Mouse (Mus musculus) CH12.LX (cell line): ENCODE results near the gene Ptprm. TPM values are rescaled to one million over a fixed set of nuclear protein-coding genes. Genes with fewer than 3 reads are reported as not detected.

ENCODE experiments used
- DNase-seq: peaks from one replicate; pipeline ENCODE4 v3.0.0-alpha.2; 2013; ENCODE audit errors: extremely low read depth
- H3K27ac ChIP-seq: 2 replicates; pipeline ENCODE4 v1.5.1; 2012; ENCODE audit warnings: low read depth, mild to moderate bottlenecking, control low read depth, moderate library complexity; ENCODE audit not compliant: insufficient read depth
- H3K27me3 ChIP-seq: replicated peaks from 2 replicates; pipeline ENCODE3; 2012; ENCODE audit warnings: inconsistent platforms
- H3K36me3 ChIP-seq, 2 experiments: replicated peaks in 1 of 2; 2 replicates each; pipeline versions ENCODE3 to v1.6.1; 2012; ENCODE audit warnings: inconsistent platforms in 1 of 2, low read length in 1 of 2, mild to moderate bottlenecking in 1 of 2, mixed read lengths in 1 of 2, moderate library complexity in 1 of 2; ENCODE audit not compliant: control insufficient read depth in 1 of 2, insufficient read depth in 1 of 2
- H3K4me1 ChIP-seq, 2 experiments: 2 replicates each; pipeline ENCODE4 v1.6.1; 2012; ENCODE audit warnings: inconsistent platforms in 1 of 2, moderate library complexity in 1 of 2; ENCODE audit not compliant: insufficient read depth in 2 of 2, control insufficient read depth in 1 of 2
- H3K4me2 ChIP-seq: 2 replicates; pipeline ENCODE4 v1.6.1; 2012; ENCODE audit warnings: low read depth, mild to moderate bottlenecking, control low read depth; ENCODE audit not compliant: poor library complexity, insufficient read depth, severe bottlenecking
- H3K4me3 ChIP-seq, 3 experiments: fragments of 150-350 bp in 1 of 3; sonication (generic) in 1 of 3; replicated peaks in 1 of 3; 2 replicates each; pipeline versions ENCODE3 to v1.5.1; 2011 to 2012; ENCODE audit warnings: low read depth in 2 of 3, low read length in 2 of 3, mild to moderate bottlenecking in 2 of 3, moderate library complexity in 2 of 3, control low read depth in 1 of 3, improper control_type of control experiment in 1 of 3, inconsistent platforms in 1 of 3, mixed read lengths in 1 of 3; ENCODE audit not compliant: poor library complexity in 1 of 3
- H3K79me2 ChIP-seq: replicated peaks from 2 replicates; pipeline ENCODE4 v1.6.1; 2012; ENCODE audit warnings: mild to moderate bottlenecking, moderate library complexity; ENCODE audit not compliant: control insufficient read depth, poor library complexity, insufficient read depth, severe bottlenecking; ENCODE audit errors: extremely low read depth
- H3K9ac ChIP-seq: 2 replicates; pipeline ENCODE4 v1.6.1; 2012; ENCODE audit warnings: low read depth, mild to moderate bottlenecking, control low read depth, moderate library complexity; ENCODE audit not compliant: insufficient read depth
- H3K9me3 ChIP-seq: replicated peaks from 2 replicates; pipeline ENCODE3; 2012; ENCODE audit warnings: low read length, inconsistent platforms, mixed read lengths
- BHLHE40 ChIP-seq: IDR thresholded peaks from 2 replicates; pipeline ENCODE4 v1.6.1; 2011; ENCODE audit warnings: mild to moderate bottlenecking, low read depth, low read length, improper control_type of control experiment
- CHD1 ChIP-seq: IDR thresholded peaks from 2 replicates; pipeline ENCODE4 v1.6.1; 2012; ENCODE audit warnings: low read depth, low read length, improper control_type of control experiment, inconsistent platforms
- CHD2 ChIP-seq: IDR thresholded peaks from 2 replicates; pipeline ENCODE4 v1.6.1; 2011; ENCODE audit warnings: low read length, improper control_type of control experiment
- CTCF ChIP-seq, 2 experiments: IDR thresholded peaks in 1 of 2; conservative IDR thresholded peaks in 1 of 2; 2 replicates each; pipeline ENCODE4 v1.5.1; 2011 to 2012; ENCODE audit warnings: low read depth in 2 of 2, low read length in 2 of 2, improper control_type of control experiment in 1 of 2, inconsistent platforms in 1 of 2, mild to moderate bottlenecking in 1 of 2, moderate library complexity in 1 of 2
- E2F4 ChIP-seq: IDR thresholded peaks from 2 replicates; pipeline ENCODE4 v1.6.1; 2011; ENCODE audit warnings: low read depth, low read length, improper control_type of control experiment; ENCODE audit not compliant: insufficient replicate concordance
- EP300 ChIP-seq: IDR thresholded peaks from 2 replicates; pipeline ENCODE4 v1.6.1; 2011; ENCODE audit warnings: low read length, improper control_type of control experiment
- ETS1 ChIP-seq: conservative IDR thresholded peaks from 2 replicates; pipeline ENCODE4 v1.6.1; 2012; ENCODE audit warnings: low read depth, mild to moderate bottlenecking, inconsistent platforms, low read length, improper control_type of control experiment, moderate library complexity
- HCFC1 ChIP-seq: IDR thresholded peaks from 2 replicates; pipeline ENCODE4 v1.6.1; 2012; ENCODE audit warnings: low read depth, mild to moderate bottlenecking, inconsistent platforms, low read length, improper control_type of control experiment
- IRF4 ChIP-seq: IDR thresholded peaks from 2 replicates; pipeline ENCODE4 v1.6.1; 2014; ENCODE audit warnings: low read depth, mild to moderate bottlenecking, inconsistent platforms, low read length, improper control_type of control experiment
- KAT2A ChIP-seq: IDR thresholded peaks from 2 replicates; pipeline ENCODE4 v1.6.1; 2012; ENCODE audit warnings: low read length, improper control_type of control experiment, inconsistent platforms; ENCODE audit not compliant: insufficient replicate concordance
- MAZ ChIP-seq: IDR thresholded peaks from 2 replicates; pipeline ENCODE4 v1.6.1; 2012; ENCODE audit warnings: low read depth, mild to moderate bottlenecking, inconsistent platforms, low read length, improper control_type of control experiment, moderate library complexity
- MEF2A ChIP-seq: IDR thresholded peaks from 2 replicates; pipeline ENCODE4 v1.6.1; 2014; ENCODE audit warnings: low read depth, mild to moderate bottlenecking, inconsistent platforms, low read length, improper control_type of control experiment, borderline replicate concordance
- MYC ChIP-seq: IDR thresholded peaks from 2 replicates; pipeline ENCODE4 v1.6.1; 2011; ENCODE audit warnings: low read depth, mild to moderate bottlenecking, improper control_type of control experiment, low read length
- NRF1 ChIP-seq: IDR thresholded peaks from 2 replicates; pipeline ENCODE4 v1.6.1; 2014; ENCODE audit warnings: low read depth, mild to moderate bottlenecking, inconsistent platforms, low read length, improper control_type of control experiment, moderate library complexity
- PAX5 ChIP-seq: IDR thresholded peaks from 2 replicates; pipeline ENCODE4 v1.6.1; 2012; ENCODE audit warnings: low read length, inconsistent platforms, mixed read lengths
- POLR2AphosphoS2 ChIP-seq: IDR thresholded peaks from 2 replicates; pipeline ENCODE4 v1.6.1; 2011; ENCODE audit warnings: low read depth, low read length, improper control_type of control experiment
- RAD21 ChIP-seq: IDR thresholded peaks from 2 replicates; pipeline ENCODE4 v1.6.1; 2011; ENCODE audit warnings: low read depth, mild to moderate bottlenecking, low read length, improper control_type of control experiment, moderate library complexity
- RCOR1 ChIP-seq: conservative IDR thresholded peaks from 2 replicates; pipeline ENCODE4 v1.6.1; 2012; ENCODE audit warnings: low read depth, mild to moderate bottlenecking, inconsistent platforms, low read length, improper control_type of control experiment
- TBP ChIP-seq: conservative IDR thresholded peaks from 2 replicates; pipeline ENCODE4 v1.6.1; 2011; ENCODE audit warnings: low read depth, low read length, improper control_type of control experiment
- TCF12 ChIP-seq: IDR thresholded peaks from 2 replicates; pipeline ENCODE4 v1.6.1; 2014; ENCODE audit warnings: low read depth, mild to moderate bottlenecking, inconsistent platforms, low read length, improper control_type of control experiment
- ZC3H11A ChIP-seq: IDR thresholded peaks from 2 replicates; pipeline ENCODE4 v1.6.1; 2012; ENCODE audit warnings: low read depth, mild to moderate bottlenecking, inconsistent platforms, low read length, improper control_type of control experiment
- ZNF384 ChIP-seq: IDR thresholded peaks from 2 replicates; pipeline ENCODE4 v1.6.1; 2012; ENCODE audit warnings: low read depth, low read length, improper control_type of control experiment, inconsistent platforms
- dilution Hi-C: fragments of 300-500 bp; cut with MboI; formaldehyde crosslinking; loops from 2 replicates; pipeline ENCODE4 v1.14.3; 2020; ENCODE audit warnings: low sequenced_read_pairs; ENCODE audit not compliant: extremely low pct_unique_long_range_greater_than_20kb, extremely low pct_ligation_motif_present
- in situ Hi-C: fragments of 300-500 bp; cut with MboI; formaldehyde crosslinking; loops from 3 replicates; pipeline ENCODE4 v1.14.3; 2019; ENCODE audit warnings: low sequenced_read_pairs, low pct_ligation_motif_present, low pct_unique_long_range_greater_than_20kb, mixed read lengths
- polyA plus RNA-seq: library from polyadenylated mRNA; unstranded; fragments of >175 nt; gene quantifications from 2 replicates; pipeline ENCODE4 v1.2.1, GENCODE M21; 2012; ENCODE audit warnings: low read depth; ENCODE audit not compliant: insufficient read length
- total RNA-seq, 2 experiments: library from RNA; depleted of rRNA; stranded (reverse); fragments of 300-350 nt in 1 of 2; fragments of >200 nt in 1 of 2; gene quantifications; 2 replicates each; pipeline ENCODE4 v1.2.3; 2012 to 2014

Ptprm gene
- total and polyA plus RNA-seq, 3 experiments = not detected

DNA sequence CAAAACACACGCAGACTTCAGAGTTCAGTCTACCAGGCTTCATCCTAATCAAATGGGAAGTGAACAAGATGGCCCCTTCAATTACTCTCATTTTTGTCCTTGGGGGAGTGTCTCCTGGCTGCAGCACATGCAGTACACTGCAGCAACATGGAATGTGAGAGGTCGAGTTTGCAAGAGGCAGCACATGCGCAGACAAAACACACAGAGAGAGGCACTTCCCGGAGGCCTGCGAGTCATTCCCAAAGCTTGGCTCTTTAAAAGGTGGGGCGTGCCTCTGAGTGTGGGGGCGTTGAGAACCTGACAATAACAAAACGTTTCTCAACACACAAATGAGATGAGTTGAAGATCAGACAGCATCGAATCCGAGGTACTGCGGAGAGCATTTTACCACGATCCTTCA is 215.3 kb downstream of the Ptprm start:
- Histone ChIP-seq H3K9me3 (peaks cover 72% of the 10 kb centered on the region), H3K27ac (no peak overlapping the region), H3K9ac (no peak overlapping the region), H3K27me3 (no peaks in the 10 kb centered on the region), H3K4me2 (no peak overlapping the region), H3K4me1 (no peaks in the 10 kb centered on the region), H3K4me3 (no peak overlapping the region), H3K36me3 (no peaks in the 10 kb centered on the region), H3K79me2 (no peaks in the 10 kb centered on the region)
- in situ Hi-C loops = no loop called here
- TF ChIP-seq BHLHE40 (no peak), EP300 (no peak), IRF4 (no peak), MAZ (no peak), TCF12 (no peak), TBP (no peak), HCFC1 (no peak), CHD2 (no peak), RAD21 (no peak), KAT2A (no peak), RCOR1 (no peak), ZNF384 (no peak), ZC3H11A (no peak), PAX5 (no peak), CHD1 (no peak), NRF1 (no peak), CTCF (conservative IDR thresholded peaks at IDR 0.05 in 1 of 2, IDR thresholded peaks at IDR 0.05 in 1 of 2; ENCODE audit: low read depth in 2 of 2, low read length in 2 of 2) (no peak), MEF2A (no peak)
- dilution Hi-C loops = no loop called here
- DNase-seq = no peak

DNA sequence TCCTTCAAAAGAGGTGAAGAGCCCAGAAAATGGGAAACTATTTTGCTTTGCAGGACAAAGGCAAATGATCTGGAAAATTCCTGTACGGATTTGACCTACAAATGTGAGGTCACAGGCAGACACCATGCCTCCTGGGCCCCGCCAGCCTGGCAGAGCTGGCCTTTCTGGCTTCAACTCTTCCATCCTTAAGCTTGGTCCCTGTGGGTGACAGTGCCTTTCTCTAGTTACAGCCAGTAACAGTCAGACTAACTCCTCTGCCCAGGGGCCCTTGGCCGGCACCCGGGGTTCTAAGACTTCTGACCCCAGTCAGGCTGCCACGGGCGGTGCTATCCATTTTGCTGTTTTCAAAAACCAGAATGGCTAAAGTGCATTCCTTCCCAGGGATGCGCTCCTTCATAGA is 217.4 kb downstream of the Ptprm start:
- Histone ChIP-seq H3K9ac (no peak overlapping the region), H3K27ac (no peak overlapping the region), H3K4me2 (no peak overlapping the region), H3K36me3 (no peaks in the 10 kb centered on the region), H3K79me2 (no peaks in the 10 kb centered on the region), H3K4me1 (no peaks in the 10 kb centered on the region), H3K4me3 (no peak overlapping the region), H3K9me3 (peaks cover 71% of the 10 kb centered on the region), H3K27me3 (no peaks in the 10 kb centered on the region)
- DNase-seq = no peak
- TF ChIP-seq BHLHE40 = no peak
- no peak for TF ChIP-seq ZNF384
- TF ChIP-seq CTCF (conservative IDR thresholded peaks at IDR 0.05 in 1 of 2, IDR thresholded peaks at IDR 0.05 in 1 of 2; ENCODE audit: low read depth in 2 of 2, low read length in 2 of 2) = no peak
- TF ChIP-seq ZC3H11A = no peak
- TF ChIP-seq NRF1 = no peak
- no peak for TF ChIP-seq ETS1
- no peak for TF ChIP-seq MYC
- no peak for TF ChIP-seq TBP
- TF ChIP-seq POLR2AphosphoS2 = no peak
- TF ChIP-seq E2F4 = no peak
- in situ Hi-C loops = no loop called here
- dilution Hi-C loops = no loop called here
